Mouse (Mus musculus): ENCODE data around the gene Nptn.

Gene Nptn

DNA sequence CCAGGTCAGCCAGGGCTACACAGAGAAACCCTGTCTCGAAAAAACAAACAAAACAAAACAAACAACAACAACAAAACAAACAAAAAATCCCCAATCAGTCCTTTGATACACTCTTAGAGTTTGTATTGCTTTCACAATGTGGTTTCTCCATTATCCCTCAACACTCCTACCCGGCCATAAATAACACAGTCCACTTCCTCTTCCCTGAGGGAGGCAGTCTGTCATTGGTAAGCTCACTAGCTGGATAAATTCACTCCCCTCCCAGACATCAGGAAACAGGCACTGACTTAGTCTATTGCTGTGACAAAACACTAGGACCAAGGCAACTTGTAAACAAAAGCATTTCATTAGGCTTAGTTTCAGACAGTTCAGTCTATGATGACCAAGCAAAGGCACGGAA, 21.8 kb upstream of the Nptn start:
- no peak for DNase-seq (ENCODE audit: low read depth, low spot score)

GRCm38 (mm10) chr9:58565945-58566344, 16.1 kb upstream of the Nptn start:
- peak; percentile 69 for DNase-seq (ENCODE audit: low read depth, low spot score)

DNA sequence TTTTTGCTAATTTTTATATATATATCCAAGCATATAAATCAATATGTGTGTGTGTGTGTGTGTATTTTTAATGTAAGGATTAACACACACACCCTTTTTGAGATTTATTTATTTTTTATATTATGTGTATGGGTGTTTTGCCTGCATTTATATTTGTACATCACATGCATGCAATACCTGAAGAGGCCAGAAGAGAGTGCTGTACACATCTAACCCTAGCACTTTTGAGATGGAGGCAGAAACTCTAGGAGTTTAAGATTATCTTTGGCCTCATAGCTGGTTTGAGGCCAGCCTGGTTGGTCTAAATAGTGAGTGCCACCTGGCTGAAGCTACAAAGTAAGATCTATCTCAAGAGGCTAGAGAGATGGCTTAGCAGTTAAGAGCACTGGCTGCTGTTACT, 14.4 kb upstream of the Nptn start:
- DNase-seq (ENCODE audit: low read depth, low spot score) = peak; percentile 81

DNA sequence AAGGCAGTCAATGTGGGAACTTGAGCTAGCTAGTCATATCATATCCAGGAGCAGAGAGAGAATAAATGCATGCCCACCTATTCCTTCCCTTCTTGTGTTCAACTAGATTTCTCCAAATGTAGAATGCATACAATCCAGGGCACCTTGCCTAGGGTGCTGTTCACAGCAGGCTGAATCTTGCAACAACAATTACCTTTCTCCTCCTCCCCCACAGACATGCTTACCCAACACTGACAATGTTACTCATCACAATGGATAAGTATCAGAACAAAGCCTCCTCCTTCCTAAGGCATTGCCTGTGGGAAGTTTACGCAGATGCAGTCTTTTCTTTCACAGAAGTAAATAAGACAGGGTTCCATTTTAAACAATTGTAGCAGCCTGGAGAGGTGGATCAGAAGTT, 11.0 kb upstream of the Nptn start:
- peak; percentile 63 for DNase-seq (ENCODE audit: low read depth, low spot score)

DNA sequence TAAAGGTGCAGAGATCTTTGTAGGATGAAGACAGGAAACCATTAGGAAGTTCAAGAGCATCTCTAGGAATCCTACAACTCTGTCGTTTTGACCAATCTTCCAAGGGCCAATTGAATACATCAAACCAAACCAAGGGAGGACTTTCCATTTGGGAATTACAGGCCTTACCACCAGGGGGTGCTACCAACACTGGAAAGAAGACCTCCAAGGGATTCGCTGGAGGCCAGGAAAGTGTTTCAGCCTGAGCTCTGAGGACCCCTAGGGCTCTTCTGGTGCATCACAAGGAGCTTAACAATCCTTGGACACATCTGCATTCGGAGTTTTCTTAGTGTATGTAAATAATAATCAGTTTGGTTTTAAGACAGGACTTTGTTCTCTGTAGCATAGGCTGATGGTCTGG, 3.4 kb upstream of the Nptn start:
- peak; percentile 97 for DNase-seq (ENCODE audit: low read depth, low spot score)

DNA sequence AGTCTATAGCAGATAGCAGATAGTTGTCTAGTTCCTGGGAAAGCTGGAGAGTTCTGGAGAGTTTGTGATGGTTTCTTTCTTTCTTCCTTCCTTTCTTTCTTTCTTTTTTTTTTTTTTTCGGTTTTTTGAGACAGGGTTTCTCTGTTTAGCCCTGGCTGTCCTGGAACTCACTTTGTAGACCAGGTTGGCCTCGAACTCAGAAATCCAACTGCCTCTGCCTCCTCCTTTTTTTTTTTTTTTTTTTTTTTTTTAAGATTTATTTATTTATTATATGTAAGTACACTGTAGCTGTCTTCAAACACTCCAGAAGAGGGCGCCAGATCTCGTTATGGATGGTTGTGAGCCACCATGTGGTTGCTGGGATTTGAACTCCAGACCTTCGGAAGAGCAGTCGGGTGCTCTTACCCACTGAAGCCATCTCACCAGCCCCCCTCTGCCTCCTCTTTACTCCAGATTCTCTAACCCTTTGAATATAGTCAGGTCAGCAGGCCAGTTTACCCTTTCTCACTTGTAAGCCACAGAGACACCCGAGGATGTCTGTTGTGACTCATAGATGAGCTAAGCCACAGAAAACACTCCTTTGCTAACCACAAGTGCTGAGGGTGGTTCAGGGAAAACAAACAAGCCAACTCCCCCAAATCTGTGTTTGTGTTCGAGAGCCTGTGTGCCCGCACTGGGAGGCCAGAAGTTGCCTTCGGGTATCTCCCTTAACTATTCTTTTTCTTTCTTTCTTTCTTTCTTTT, 1.4 kb upstream of the Nptn start:
- peak; percentile 21 for DNase-seq (ENCODE audit: low read depth, low spot score)

GRCm38 (mm10) chr9:58581283-58581930, 633 bp upstream of the Nptn start:
- DNase-seq (ENCODE audit: low read depth, low spot score) = no peak

DNA sequence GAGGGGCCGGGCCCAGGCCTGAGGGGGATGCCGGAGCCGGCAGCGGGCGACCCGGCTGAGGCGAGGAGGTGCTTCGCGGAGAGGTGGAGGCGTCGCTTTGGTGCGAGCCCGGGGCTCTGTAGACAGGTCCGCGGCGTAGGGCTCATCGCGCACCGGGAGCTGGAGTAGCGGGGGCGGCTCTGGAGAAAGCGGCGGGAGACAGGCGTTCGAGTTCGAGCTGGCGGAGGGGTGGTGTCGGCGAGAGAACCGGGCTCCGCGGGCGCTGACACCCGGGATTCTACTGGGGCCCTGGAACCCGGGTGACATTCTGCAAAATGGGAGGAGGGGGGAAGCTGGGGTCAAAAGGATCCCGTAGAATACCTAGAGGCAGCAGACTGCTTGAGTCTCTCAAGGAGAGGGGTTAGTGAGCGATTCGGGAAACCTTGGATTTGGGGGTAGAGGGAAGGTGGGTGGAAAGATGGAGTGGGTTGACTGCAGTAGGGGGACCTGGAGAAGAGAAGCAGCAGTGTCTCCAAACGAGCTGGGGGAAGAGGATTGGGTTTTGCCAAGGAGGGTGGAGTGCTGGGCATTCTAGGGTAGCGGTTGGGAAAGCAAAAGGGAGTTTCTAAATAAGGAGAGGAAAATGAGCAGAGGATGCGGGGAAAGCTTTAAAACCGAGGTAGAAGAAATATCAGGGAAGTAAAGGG, 684 bp downstream of the Nptn start:
- peak; percentile 28 for DNase-seq (ENCODE audit: low read depth, low spot score)

DNA sequence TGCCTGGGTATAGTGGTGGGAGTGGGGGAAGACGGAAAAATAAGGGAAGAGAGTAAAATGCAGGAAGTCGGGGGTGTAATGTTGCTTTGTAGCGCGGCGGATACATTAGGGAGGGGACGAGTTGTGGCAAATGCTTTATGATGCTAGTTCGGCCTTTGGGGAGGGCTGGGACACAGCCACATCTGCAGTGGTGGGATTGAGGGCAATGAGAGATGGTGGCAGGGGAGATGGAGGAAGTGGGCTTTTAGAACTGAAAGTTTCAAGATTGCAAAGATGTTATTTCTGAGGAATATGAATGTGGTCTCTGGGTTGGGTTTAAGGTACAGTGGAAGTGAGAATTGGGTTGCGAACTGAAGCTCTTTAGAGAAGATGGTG, 1.2 kb downstream of the Nptn start:
- peak; percentile 46 for DNase-seq (ENCODE audit: low read depth, low spot score)

DNA sequence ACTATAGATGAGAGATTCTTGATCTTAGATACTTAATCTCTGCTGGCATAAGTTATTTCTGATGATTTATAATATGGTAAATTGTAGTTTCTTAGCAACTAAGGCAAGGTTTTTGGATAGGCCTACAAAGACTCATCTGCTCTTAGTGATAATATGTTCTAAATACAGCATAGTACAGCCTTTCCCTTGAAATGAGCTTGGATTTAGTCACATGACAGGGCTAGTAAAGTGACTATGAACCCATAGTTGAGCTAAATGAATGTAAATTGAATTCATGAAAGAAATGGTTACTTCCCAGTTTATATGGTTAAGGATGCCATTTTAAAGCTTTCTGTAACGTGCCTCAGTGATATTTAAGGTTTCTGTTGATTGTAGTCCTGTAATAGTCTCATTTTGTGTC, 2.3 kb downstream of the Nptn start:
- DNase-seq (ENCODE audit: low read depth, low spot score) = no peak

- no peak for DNase-seq (ENCODE audit: low read depth, low spot score)
Observed at GRCm38 (mm10) chr9:58588657-58589056, 6.6 kb downstream of the Nptn start.

DNA sequence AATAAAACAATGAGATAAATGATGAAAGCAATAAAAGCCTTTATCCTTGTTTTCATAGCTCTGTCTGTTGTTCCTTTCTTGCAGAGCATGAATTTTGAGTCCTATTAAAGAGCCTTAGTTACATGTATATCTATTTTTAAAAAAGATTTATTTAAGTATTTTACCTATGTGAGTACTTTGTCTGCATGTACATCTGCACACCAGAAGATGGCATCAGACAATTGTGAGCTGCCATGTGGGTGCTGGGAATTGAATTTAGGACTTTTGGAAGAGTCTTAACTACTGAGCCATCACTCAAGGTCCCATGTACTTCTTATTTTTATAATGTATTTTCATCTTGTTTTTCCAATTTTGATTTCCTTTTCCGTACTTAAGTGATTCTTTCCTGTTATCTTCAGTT, 13.3 kb downstream of the Nptn start:
- DNase-seq (ENCODE audit: low read depth, low spot score) = no peak

GRCm38 (mm10) chr9:58613790-58614189, 31.8 kb downstream of the Nptn start:
- DNase-seq (ENCODE audit: low read depth, low spot score) = no peak

DNA sequence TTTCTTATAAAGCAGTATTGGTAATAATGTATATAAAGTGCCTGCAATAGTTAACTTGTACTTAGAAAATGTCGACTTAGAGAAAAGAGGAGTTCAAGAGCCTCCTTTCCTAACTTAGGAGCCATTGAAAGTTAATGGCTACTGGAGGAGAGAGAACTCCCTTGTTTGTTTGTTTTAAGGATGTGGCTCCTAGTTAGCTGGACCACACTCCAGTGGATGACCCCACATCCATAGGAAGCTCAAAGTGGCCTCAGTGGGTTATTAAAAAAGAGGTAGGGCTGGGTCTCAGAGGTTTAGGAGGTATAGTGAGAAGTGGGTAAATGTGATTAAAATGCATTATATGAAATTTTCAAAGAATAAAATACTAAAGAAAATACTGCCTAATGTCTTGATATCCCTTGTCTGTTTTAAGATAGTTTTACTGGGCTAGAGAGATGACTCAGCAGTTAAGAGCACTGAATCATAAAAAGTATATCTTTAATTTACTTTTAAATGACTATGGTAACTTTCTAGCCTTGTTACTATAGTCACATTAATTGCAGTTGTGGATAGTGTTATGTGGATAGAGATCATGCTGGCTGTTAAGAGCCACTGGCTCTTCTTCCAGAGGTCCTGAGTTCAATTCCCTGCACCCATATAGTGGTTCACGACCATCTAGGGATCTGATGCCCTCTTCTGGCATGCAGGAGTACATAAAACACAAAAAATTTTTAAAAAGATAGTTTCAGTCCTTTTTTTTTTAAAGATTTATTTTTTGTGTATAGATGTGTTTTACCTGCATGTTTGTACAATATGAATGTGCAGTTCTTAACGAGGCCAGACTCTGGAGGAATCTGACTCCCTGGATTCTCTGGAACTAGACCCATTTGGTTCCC, 33.3 kb downstream of the Nptn start:
- no peak for DNase-seq (ENCODE audit: low read depth, low spot score)

GRCm38 (mm10) chr9:58623009-58623408, 41.0 kb downstream of the Nptn start:
- no peak for DNase-seq (ENCODE audit: low read depth, low spot score)

GRCm38 (mm10) chr9:58627197-58627596, 45.2 kb downstream of the Nptn start:
- DNase-seq (ENCODE audit: low read depth, low spot score) = no peak

- DNase-seq (ENCODE audit: low read depth, low spot score) = no peak
Observed at GRCm38 (mm10) chr9:58630441-58630840, 48.4 kb downstream of the Nptn start.

GRCm38 (mm10) chr9:58648406-58649264, 66.6 kb downstream of the Nptn start:
- peak; percentile 58 for DNase-seq (ENCODE audit: low read depth, low spot score)

GRCm38 (mm10) chr9:58649265-58649626, 67.2 kb downstream of the Nptn start:
- DNase-seq (ENCODE audit: low read depth, low spot score) = no peak

DNA sequence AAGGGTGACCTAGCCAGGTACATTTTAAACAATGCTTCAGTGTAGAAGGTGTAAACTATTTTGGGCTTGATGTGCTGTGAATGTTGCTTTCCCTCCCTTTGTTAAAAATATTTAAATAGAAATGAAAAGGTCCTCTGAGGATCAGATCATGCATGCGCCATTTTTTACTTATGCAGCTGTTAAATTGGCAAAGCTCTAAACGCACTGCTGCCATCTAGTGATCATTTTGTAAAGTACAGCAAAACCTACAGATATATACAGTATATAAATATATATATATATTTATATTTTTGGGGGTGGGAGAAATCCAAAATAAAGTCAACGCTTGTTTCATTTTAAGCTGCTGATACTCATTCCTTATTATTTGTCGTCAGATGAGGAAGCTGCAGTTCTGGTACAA, 70.0 kb downstream of the Nptn start:
- peak; percentile 63 for DNase-seq (ENCODE audit: low read depth, low spot score)

- no peak for DNase-seq (ENCODE audit: low read depth, low spot score)
Observed at GRCm38 (mm10) chr9:58654494-58654893, 72.5 kb downstream of the Nptn start.

Data from ZHBTc4 (cell line).